Mouse (Mus musculus): ENCODE results near the gene Sox14.

- TF ChIP-seq CTCF (IDR thresholded peaks at IDR 0.05; ENCODE audit: extremely low read depth, insufficient read depth, insufficient read length, insufficient replicate concordance): no peak
- no peak for TF ChIP-seq POLR2A (IDR thresholded peaks at IDR 0.05; ENCODE audit: low read depth, low read length)
Observed at GRCm38 (mm10) chr9:99854486-99854885, 21.5 kb downstream of the Sox14 start.

Data from spleen, adult 2 months (tissue).